Comparison of ENCODE assay signal across 20 mouse cellular contexts in the genomic region with DNA sequence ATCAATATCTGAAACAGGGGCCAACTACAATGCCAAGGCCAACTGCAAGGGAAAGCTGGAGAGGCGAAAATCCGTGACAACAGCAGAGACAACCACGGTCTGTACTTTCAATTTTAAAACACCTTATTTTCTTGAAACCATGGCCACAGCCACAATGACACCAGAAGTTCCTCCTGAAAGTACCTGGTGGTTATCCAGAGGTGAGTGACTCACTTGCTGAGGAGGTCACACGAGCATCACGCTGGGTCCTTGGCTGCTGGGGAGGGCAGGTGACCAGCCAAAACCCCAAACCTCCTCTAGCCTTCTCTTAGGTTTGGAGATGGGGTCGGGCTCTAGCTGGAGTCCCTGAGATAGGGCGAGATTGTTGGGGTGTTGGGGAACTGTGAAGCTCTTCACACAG. TPM values are rescaled to one million over a fixed set of nuclear protein-coding genes. Genes with fewer than 3 reads are reported as not detected.
DNase-seq lines count a peak whose midpoint lies in the region; ATAC-seq lines count a peak whose summit lies in the region.
"Had no signal": no experiment of that assay in that cellular context is flagged by ENCODE, and none has a peak within 500 bp of the region (broad histone marks: within the 10 kb centered on the region; RNA-seq: fewer than 3 reads in every experiment).

No protein-coding gene starts in this region.

- no peaks in the 10 kb centered on the region for H3K9me3 ChIP-seq in heart, embryonic 13.5 days
- H3K9me3 ChIP-seq in heart, embryonic 12.5 days (replicated peaks), result no peaks in the 10 kb centered on the region
- H3K9me3 ChIP-seq in forebrain, embryonic 10.5 days, result no peaks in the 10 kb centered on the region
- H3K9me3 ChIP-seq: embryonic facial prominence, embryonic 13.5 days; forebrain, embryonic 13.5 days; G1E; hindbrain, embryonic 15.5 days had no signal

- no peaks in the 10 kb centered on the region for H3K36me3 ChIP-seq in heart, embryonic 13.5 days
- no peaks in the 10 kb centered on the region for H3K36me3 ChIP-seq in heart, embryonic 12.5 days
- H3K36me3 ChIP-seq in forebrain, embryonic 10.5 days (replicated peaks), result peaks cover 36% of the 10 kb centered on the region
- H3K36me3 ChIP-seq: embryonic facial prominence, embryonic 13.5 days; G1E; hindbrain, embryonic 15.5 days had no signal

- no peak overlapping the region for H3K9ac ChIP-seq in heart, embryonic 13.5 days
- no peak overlapping the region for H3K9ac ChIP-seq in heart, embryonic 12.5 days
- H3K9ac ChIP-seq: embryonic facial prominence, embryonic 13.5 days; forebrain, embryonic 13.5 days; forebrain, postnatal 0 days; hindbrain, embryonic 15.5 days had no signal

- H3K4me3 ChIP-seq in heart, embryonic 13.5 days, result no peak overlapping the region
- no peak overlapping the region for H3K4me3 ChIP-seq in heart, embryonic 12.5 days
- no peak overlapping the region for H3K4me3 ChIP-seq in forebrain, embryonic 10.5 days
- H3K4me3 ChIP-seq: embryonic facial prominence, embryonic 13.5 days; forebrain, embryonic 13.5 days; hindbrain, embryonic 15.5 days had no signal

- no peak for ATAC-seq in heart, embryonic 13.5 days (ENCODE audit: extremely low read depth, insufficient number of reproducible peaks, low FRiP score, low TSS enrichment)
- no peak for ATAC-seq in heart, embryonic 12.5 days (ENCODE audit: insufficient number of reproducible peaks, low FRiP score)
- ATAC-seq: forebrain, embryonic 13.5 days; forebrain, postnatal 0 days; inflammation-experienced regulatory T-cells, adult 6 months had no signal

- 90% methylated on average over 7 of the region's 7 CpGs for WGBS in heart, embryonic 13.5 days
- 85% methylated on average over 7 of the region's 7 CpGs for WGBS in heart, embryonic 12.5 days
- WGBS in forebrain, embryonic 10.5 days, result 92% methylated on average over 7 of the region's 7 CpGs

- DNase-seq in B cell, adult 2 months, result peak; percentile 75 to 81
- DNase-seq in CD4-positive helper T cell, adult 2 months (ENCODE audit: low read depth, low spot score), result peak; percentile 68
- peak; percentile 83 for DNase-seq in induced T-regulatory cell, adult 2 months (ENCODE audit: low read depth)
- DNase-seq in layer of hippocampus, adult 18-20 months (ENCODE audit: low spot score in 2 of 2), result no peak
- no peak for DNase-seq in forebrain, embryonic 10.5 days (ENCODE audit: extremely low spot score, low spot score)
- no peak for DNase-seq in layer of hippocampus, postnatal 10 days (ENCODE audit: low spot score in 2 of 2)
- DNase-seq: adrenal gland, postnatal 10 days; cerebellum, adult 18-20 months; cerebellum, adult 9-11 months; cerebellum, postnatal 36 days; forebrain, postnatal 0 days; gastrocnemius, postnatal 14 days; heart, postnatal 36 days had no signal

- no peaks in the 10 kb centered on the region for H3K27me3 ChIP-seq in heart, embryonic 13.5 days (replicated peaks)
- H3K27me3 ChIP-seq in heart, embryonic 12.5 days (replicated peaks), result no peaks in the 10 kb centered on the region
- no peaks in the 10 kb centered on the region for H3K27me3 ChIP-seq in forebrain, embryonic 10.5 days (ENCODE audit: poor library complexity, severe bottlenecking)
- H3K27me3 ChIP-seq: embryonic facial prominence, embryonic 13.5 days; forebrain, embryonic 13.5 days; hindbrain, embryonic 15.5 days had no signal

- H3K4me1 ChIP-seq in heart, embryonic 13.5 days, result peaks cover 75% of the 10 kb centered on the region
- peaks cover 81% of the 10 kb centered on the region for H3K4me1 ChIP-seq in heart, embryonic 12.5 days (replicated peaks)
- peaks cover 79% of the 10 kb centered on the region for H3K4me1 ChIP-seq in forebrain, embryonic 10.5 days

- H3K4me2 ChIP-seq in heart, embryonic 13.5 days, result no peak overlapping the region
- no peak overlapping the region for H3K4me2 ChIP-seq in heart, embryonic 12.5 days
- H3K4me2 ChIP-seq: embryonic facial prominence, embryonic 13.5 days; forebrain, embryonic 13.5 days; hindbrain, embryonic 15.5 days had no signal

- 0 out of 2 replicates have a peak overlapping the region, but pooled peaks have one; percentile 3 for H3K27ac ChIP-seq in heart, embryonic 13.5 days (replicated peaks)
- H3K27ac ChIP-seq in heart, embryonic 12.5 days (ENCODE audit: poor library complexity, severe bottlenecking), result no peak overlapping the region
- no peak overlapping the region for H3K27ac ChIP-seq in forebrain, embryonic 10.5 days
- H3K27ac ChIP-seq: embryonic facial prominence, embryonic 13.5 days; forebrain, embryonic 13.5 days; hindbrain, embryonic 15.5 days had no signal

RNA-seq across cellular contexts. Expression of a gene that starts 25.1 kb away (rescaled TPM):
- 11.3 and 11.9 TPM in 2 replicates for polyA plus RNA-seq in heart, embryonic 13.5 days (2015; fragmentation: Nextera tagmentation; extraction: Ambion mirVana)
- 17.0 and 18.9 TPM in 2 replicates for polyA plus RNA-seq in heart, embryonic 12.5 days (2016; fragmentation: Nextera tagmentation; extraction: Ambion mirVana)
- 10 to 100 TPM; 58.2 to 62.5 TPM for total RNA-seq in layer of hippocampus, adult 18-20 months (2021)
- polyA plus RNA-seq in forebrain, embryonic 10.5 days (2016; fragmentation: Nextera tagmentation; extraction: Ambion mirVana), result 22.1 and 25.5 TPM in 2 replicates
- 10 to 100 TPM; 12.2 to 14.2 TPM for total RNA-seq in layer of hippocampus, postnatal 10 days (2021)

Comparison
In these comparisons a context has a peak if more than half of its experiments do, and no peak if none do; other contexts are left out.
1. DNase-seq: peak in B cell, adult 2 months (2 of 2), CD4-positive helper T cell, adult 2 months (single experiment) and induced T-regulatory cell, adult 2 months (single experiment); none in layer of hippocampus, adult 18-20 months (0 of 2), forebrain, embryonic 10.5 days (single experiment) and layer of hippocampus, postnatal 10 days (0 of 2).